Mouse (Mus musculus) cortical plate, adult 2 months (tissue): Measurements from ENCODE around the gene Xrcc5.

ENCODE experiments used
- CTCF ChIP-seq: fragments of 200-500 bp; IDR thresholded peaks from 2 replicates; pipeline ENCODE4 v1.5.1; 2011; ENCODE audit warnings: mild to moderate bottlenecking, control low read depth, low read length; ENCODE audit not compliant: insufficient read depth; ENCODE audit errors: extremely low read depth
- POLR2A ChIP-seq: fragments of 200-500 bp; IDR thresholded peaks from 2 replicates; pipeline ENCODE4 v1.6.1; 2011; ENCODE audit warnings: mild to moderate bottlenecking, low read length, control low read depth; ENCODE audit not compliant: insufficient read depth; ENCODE audit errors: extremely low read depth

DNA sequence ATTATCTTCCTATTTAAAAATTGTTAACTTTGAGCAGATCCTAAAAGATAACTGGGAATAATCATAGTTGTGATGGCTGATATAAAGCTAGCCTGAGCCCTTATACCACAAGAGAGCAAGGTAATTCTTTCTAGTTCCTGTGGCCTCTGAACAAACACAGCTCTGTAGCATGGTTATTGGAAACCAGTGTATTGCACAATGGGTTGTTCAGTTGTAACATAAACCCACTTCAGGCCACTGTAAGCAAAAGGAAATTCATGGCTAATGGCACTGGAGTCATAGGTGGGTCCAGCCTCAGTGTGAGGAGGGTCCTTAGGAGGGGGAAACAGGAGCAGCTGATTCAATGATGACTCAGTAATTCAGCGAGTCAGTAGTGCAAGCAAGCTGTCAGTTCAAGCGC is 113.0 kb downstream of the Xrcc5 start:
- TF ChIP-seq CTCF: no peak
- no peak for TF ChIP-seq POLR2A
